Mouse (Mus musculus): ENCODE measurements around the gene Tifab.

GRCm38 (mm10) chr13:56222849-56223246 lies 44.2 kb upstream of the Tifab start:
- TF ChIP-seq CTCF (conservative IDR thresholded peaks at IDR 0.05; ENCODE audit: insufficient read depth, insufficient read length, low read depth, low read length) (no peak), POLR2A (IDR thresholded peaks at IDR 0.05; ENCODE audit: low read depth, low read length) (no peak)

All from kidney, adult 2 months (tissue).